Mouse (Mus musculus) MEL (cell line): ENCODE measurements around the gene Calm3. TPM values are rescaled to one million over a fixed set of nuclear protein-coding genes. Genes with fewer than 3 reads are reported as not detected.
A peak's percentile ranks its signal among the peaks of the same experiment; 100 is the strongest.

ENCODE experiments used
- DNase-seq: peaks from one replicate; pipeline ENCODE4 v3.0.0; 2011; ENCODE audit warnings: low read depth, low spot score
- H3K27ac ChIP-seq: 2 replicates; pipeline ENCODE4 v1.5.1; 2012; ENCODE audit warnings: low read depth, mild to moderate bottlenecking, control low read depth, low read length, moderate library complexity; ENCODE audit not compliant: control insufficient read depth
- H3K27me3 ChIP-seq, 2 experiments: fragments of 150-350 bp in 1 of 2; sonication (generic) in 1 of 2; 2 replicates each; pipeline ENCODE4 v1.6.1; 2012; ENCODE audit warnings: low read length in 2 of 2, mild to moderate bottlenecking in 2 of 2, improper control_type of control experiment in 1 of 2, moderate library complexity in 1 of 2; ENCODE audit not compliant: insufficient read depth in 2 of 2, control insufficient read depth in 1 of 2
- H3K36me3 ChIP-seq, 2 experiments: 2 replicates each; pipeline ENCODE4 v1.6.1; 2012 to 2014; ENCODE audit warnings: low read length in 2 of 2, improper control_type of control experiment in 1 of 2, inconsistent platforms in 1 of 2, mild to moderate bottlenecking in 1 of 2; ENCODE audit not compliant: insufficient read depth in 2 of 2, control insufficient read depth in 1 of 2
- H3K4me1 ChIP-seq, 2 experiments: fragments of 150-350 bp in 1 of 2; sonication (generic) in 1 of 2; 2 replicates each; pipeline ENCODE4 v1.6.1; 2012; ENCODE audit warnings: low read length in 2 of 2, improper control_type of control experiment in 1 of 2, mild to moderate bottlenecking in 1 of 2; ENCODE audit not compliant: insufficient read depth in 2 of 2, control insufficient read depth in 1 of 2
- H3K4me3 ChIP-seq, 2 experiments: fragments of 150-350 bp in 1 of 2; sonication (generic) in 1 of 2; 2 replicates each; pipeline ENCODE4 v1.5.1; 2012; ENCODE audit warnings: low read depth in 2 of 2, low read length in 2 of 2, mild to moderate bottlenecking in 2 of 2, moderate library complexity in 2 of 2, control low read depth in 1 of 2, improper control_type of control experiment in 1 of 2; ENCODE audit not compliant: control insufficient read depth in 1 of 2, insufficient read depth in 1 of 2
- H3K79me2 ChIP-seq: 2 replicates; pipeline ENCODE4 v1.6.1; 2012; ENCODE audit warnings: mild to moderate bottlenecking, low read length, moderate library complexity; ENCODE audit not compliant: control insufficient read depth, poor library complexity, insufficient read depth
- H3K9ac ChIP-seq: 2 replicates; pipeline ENCODE4 v1.6.1; 2012; ENCODE audit warnings: low read depth, mild to moderate bottlenecking, control low read depth, low read length, moderate library complexity; ENCODE audit not compliant: control insufficient read depth, poor library complexity, severe bottlenecking
- H3K9me3 ChIP-seq: fragments of 150-350 bp; sonication (generic); replicated peaks from 2 replicates; pipeline ENCODE4 v1.6.1; 2012; ENCODE audit warnings: mild to moderate bottlenecking, low read length, improper control_type of control experiment, moderate library complexity; ENCODE audit not compliant: insufficient read depth
- BHLHE40 ChIP-seq: IDR thresholded peaks from 2 replicates; pipeline ENCODE4 v1.6.1; 2012; ENCODE audit warnings: low read depth, mild to moderate bottlenecking, inconsistent platforms, low read length, improper control_type of control experiment, borderline replicate concordance
- CHD2 ChIP-seq: IDR thresholded peaks from 2 replicates; pipeline ENCODE4 v1.6.1; 2011; ENCODE audit warnings: low read length, improper control_type of control experiment
- EP300 ChIP-seq, 2 experiments: IDR thresholded peaks; 2 replicates each; pipeline ENCODE4 v1.6.1; 2011; ENCODE audit warnings: improper control_type of control experiment in 2 of 2, low read length in 2 of 2, low read depth in 1 of 2, mild to moderate bottlenecking in 1 of 2
- ETS1 ChIP-seq: IDR thresholded peaks from 2 replicates; pipeline ENCODE4 v1.6.1; 2012; ENCODE audit warnings: low read depth, mild to moderate bottlenecking, inconsistent platforms, low read length, improper control_type of control experiment, moderate library complexity
- HCFC1 ChIP-seq: IDR thresholded peaks from 2 replicates; pipeline ENCODE4 v1.6.1; 2012; ENCODE audit warnings: low read depth, mild to moderate bottlenecking, inconsistent platforms, low read length, improper control_type of control experiment, moderate library complexity
- MAZ ChIP-seq: IDR thresholded peaks from 2 replicates; pipeline ENCODE4 v1.6.1; 2012; ENCODE audit warnings: low read depth, mild to moderate bottlenecking, inconsistent platforms, low read length, improper control_type of control experiment
- MEF2A ChIP-seq: IDR thresholded peaks from 2 replicates; pipeline ENCODE4 v1.6.1; 2014; ENCODE audit warnings: low read depth, mild to moderate bottlenecking, inconsistent platforms, low read length, improper control_type of control experiment; ENCODE audit not compliant: poor library complexity, insufficient replicate concordance, severe bottlenecking; ENCODE audit errors: extremely low read depth
- MYC ChIP-seq: IDR thresholded peaks from 2 replicates; pipeline ENCODE4 v1.6.1; 2011; ENCODE audit warnings: low read depth, mild to moderate bottlenecking, low read length, improper control_type of control experiment, moderate library complexity
- NELFE ChIP-seq: IDR thresholded peaks from 2 replicates; pipeline ENCODE4 v1.6.1; 2011; ENCODE audit warnings: low read depth, low read length, improper control_type of control experiment
- NRF1 ChIP-seq: IDR thresholded peaks from 2 replicates; pipeline ENCODE4 v1.6.1; 2014; ENCODE audit warnings: low read depth, mild to moderate bottlenecking, inconsistent platforms, low read length, improper control_type of control experiment, moderate library complexity; ENCODE audit not compliant: poor library complexity, insufficient read depth, severe bottlenecking
- POLR2A ChIP-seq, 2 experiments: IDR thresholded peaks; 2 replicates each; pipeline ENCODE4 v1.6.1; 2011 to 2012; ENCODE audit warnings: low read length in 2 of 2, mild to moderate bottlenecking in 2 of 2, control low read depth in 1 of 2, improper control_type of control experiment in 1 of 2, low read depth in 1 of 2, moderate library complexity in 1 of 2; ENCODE audit not compliant: control insufficient read depth in 1 of 2, insufficient read depth in 1 of 2, poor library complexity in 1 of 2
- POLR2AphosphoS2 ChIP-seq: IDR thresholded peaks from 2 replicates; pipeline ENCODE4 v1.6.1; 2011; ENCODE audit warnings: low read length, improper control_type of control experiment
- POLR2AphosphoS5 ChIP-seq: IDR thresholded peaks from 2 replicates; pipeline ENCODE4 v1.6.1; 2012; ENCODE audit warnings: low read depth, borderline replicate concordance, mild to moderate bottlenecking, inconsistent platforms, low read length, moderate library complexity, mixed read lengths
- RCOR1 ChIP-seq: IDR thresholded peaks from 2 replicates; pipeline ENCODE4 v1.6.1; 2012; ENCODE audit warnings: low read depth, mild to moderate bottlenecking, inconsistent platforms, low read length, improper control_type of control experiment
- SMC3 ChIP-seq: IDR thresholded peaks from 2 replicates; pipeline ENCODE4 v1.6.1; 2011; ENCODE audit warnings: low read depth, low read length, improper control_type of control experiment
- TAL1 ChIP-seq: IDR thresholded peaks from 2 replicates; pipeline ENCODE4 v1.6.1; 2012; ENCODE audit warnings: mild to moderate bottlenecking, inconsistent platforms, low read length, moderate library complexity, mixed read lengths
- TBP ChIP-seq: IDR thresholded peaks from 2 replicates; pipeline ENCODE4 v1.8.0; 2011; ENCODE audit warnings: low read depth, low read length, improper control_type of control experiment
- TCF12 ChIP-seq: IDR thresholded peaks from 2 replicates; pipeline ENCODE4 v1.6.1; 2014; ENCODE audit warnings: low read depth, mild to moderate bottlenecking, inconsistent platforms, low read length, improper control_type of control experiment, moderate library complexity
- UBTF ChIP-seq: IDR thresholded peaks from 2 replicates; pipeline ENCODE4 v1.6.1; 2012; ENCODE audit warnings: low read depth, mild to moderate bottlenecking, inconsistent platforms, low read length, improper control_type of control experiment, moderate library complexity, borderline replicate concordance; ENCODE audit not compliant: insufficient read depth
- USF1 ChIP-seq: IDR thresholded peaks from 2 replicates; pipeline ENCODE4 v1.6.1; 2014; ENCODE audit warnings: low read depth, mild to moderate bottlenecking, inconsistent platforms, low read length, improper control_type of control experiment, moderate library complexity
- ZC3H11A ChIP-seq: IDR thresholded peaks from 2 replicates; pipeline ENCODE4 v1.6.1; 2012; ENCODE audit warnings: low read depth, mild to moderate bottlenecking, inconsistent platforms, low read length, improper control_type of control experiment
- polyA plus RNA-seq, 2 experiments: library from polyadenylated mRNA; stranded (reverse) in 1 of 2; unstranded in 1 of 2; fragments of >175 nt in 1 of 2; fragments of >200 nt in 1 of 2; gene quantifications; 2 replicates each; pipeline versions ENCODE4 v1.2.1 to v1.2.4; 2012; ENCODE audit warnings: low replicate concordance in 2 of 2, low read depth in 1 of 2; ENCODE audit not compliant: insufficient read length in 2 of 2, insufficient read depth in 1 of 2, missing spikeins in 1 of 2
- total RNA-seq: library from RNA; depleted of rRNA; stranded (reverse); fragments of 300-350 nt; gene quantifications from 2 replicates; pipeline ENCODE4 v1.2.3, GENCODE M21; 2012

Gene Calm3
- total and polyA plus RNA-seq, 3 experiments: 482 to 1,030 (median 515) TPM

DNA sequence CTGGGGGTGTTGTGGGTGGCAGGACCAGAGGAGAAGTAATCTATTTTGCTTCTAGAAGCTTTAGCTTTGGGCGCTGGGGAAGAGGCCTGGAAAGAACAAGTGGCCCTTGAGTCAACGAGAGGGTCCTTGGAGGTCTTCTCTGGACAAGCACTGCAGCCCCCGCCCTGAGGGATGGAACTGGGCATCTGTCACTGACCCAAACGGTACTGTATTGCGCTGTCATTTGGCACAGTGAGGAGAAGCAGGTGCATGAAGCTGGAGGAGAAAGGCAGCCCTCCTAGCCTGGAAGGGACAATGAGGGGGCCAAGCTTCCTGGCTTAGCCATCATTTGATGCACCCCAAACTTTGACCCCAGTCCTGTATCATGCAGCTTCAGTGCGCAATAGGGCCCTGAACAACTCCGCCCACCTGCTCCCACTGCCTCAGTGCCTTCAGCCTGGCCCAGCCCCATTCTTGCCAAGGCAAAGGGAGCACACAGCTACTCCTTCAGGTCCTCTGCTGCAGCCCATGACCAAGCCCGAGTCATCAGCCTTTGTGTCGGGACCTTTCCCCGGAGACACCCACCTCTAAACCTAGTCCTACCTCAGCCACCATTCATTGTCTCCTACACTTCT lies 1.4 kb downstream of the Calm3 start:
- H3K79me2 ChIP-seq: peaks cover 43% of the 10 kb centered on the region
- TF ChIP-seq TCF12 (no peak), NELFE (no peak), RCOR1 (no peak), POLR2A (IDR thresholded peaks at IDR 0.05; ENCODE audit: control insufficient read depth in 1 of 2, insufficient read depth in 1 of 2, low read depth in 1 of 2, low read length in 2 of 2, poor library complexity in 1 of 2) (peak in 1 of 2 experiments; percentile 14; a peak in 2 of 4 replicates)
- TF ChIP-seq, all 39 proteins: peak for 1
- peaks cover 0 to 13% of the 10 kb centered on the region in 2 experiments; a peak in 2 of 4 replicates for H3K36me3 ChIP-seq
- H3K9ac ChIP-seq: peak overlapping the region; percentile 95
- DNase-seq: peak; percentile 60
- H3K4me3 ChIP-seq: peak overlapping the region; percentile 84 to 96
- peaks cover 0 to 13% of the 10 kb centered on the region in 2 experiments; a peak in 3 of 4 replicates for H3K4me1 ChIP-seq
- no peak overlapping the region for H3K27ac ChIP-seq
- no peaks in the 10 kb centered on the region for H3K9me3 ChIP-seq
- no peaks in the 10 kb centered on the region for H3K27me3 ChIP-seq

DNA sequence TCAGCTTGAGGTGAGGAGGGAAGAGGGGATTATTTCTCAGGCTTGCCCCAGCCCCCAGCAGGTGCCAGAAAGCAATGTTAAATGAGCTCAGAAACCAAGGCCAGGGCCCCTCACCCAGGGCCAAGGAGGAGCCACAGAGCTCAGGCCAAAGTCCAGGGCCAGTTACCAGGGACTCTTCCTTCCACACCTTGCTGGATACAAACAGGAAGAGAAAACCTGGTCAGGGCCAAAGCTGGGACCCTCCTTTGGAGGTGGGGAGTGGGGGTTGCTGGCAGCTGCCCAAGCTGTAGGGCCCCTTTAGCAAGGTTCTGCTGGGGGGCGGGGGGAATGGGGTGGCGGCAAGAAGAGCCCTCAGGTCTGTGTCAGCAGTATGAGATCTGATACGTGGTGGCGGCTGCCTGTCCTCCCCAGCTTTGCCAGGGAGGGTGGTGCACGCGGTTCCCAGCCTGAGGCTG lies 2.0 kb downstream of the Calm3 start:
- Histone ChIP-seq H3K4me1 (peaks cover 0 to 13% of the 10 kb centered on the region in 2 experiments; a peak in 3 of 4 replicates), H3K27me3 (no peaks in the 10 kb centered on the region), H3K9me3 (no peaks in the 10 kb centered on the region), H3K79me2 (peaks cover 43% of the 10 kb centered on the region), H3K36me3 (peaks cover 0 to 13% of the 10 kb centered on the region in 2 experiments; a peak in 2 of 4 replicates), H3K9ac (peak overlapping the region; percentile 14), H3K4me3 (no peak overlapping the region), H3K27ac (no peak overlapping the region)
- no peak for DNase-seq
- TF ChIP-seq TAL1 (no peak), SMC3 (no peak), MYC (no peak), POLR2AphosphoS5 (no peak), NELFE (no peak), ETS1 (no peak), UBTF (no peak), BHLHE40 (no peak), HCFC1 (no peak), MEF2A (no peak), NRF1 (no peak), TBP (no peak), MAZ (no peak), ZC3H11A (no peak), EP300 (IDR thresholded peaks at IDR 0.05; ENCODE audit: low read depth in 1 of 2, low read length in 2 of 2) (no peak), POLR2AphosphoS2 (no peak), CHD2 (no peak), USF1 (no peak)
